Mouse (Mus musculus) hindbrain, embryonic 10.5 days (tissue): ENCODE measurements around the gene Kirrel2. TPM values are rescaled to one million over a fixed set of nuclear protein-coding genes. Genes with fewer than 3 reads are reported as not detected.
A peak's percentile ranks its signal among the peaks of the same experiment; 100 is the strongest.

Experiments used
- DNase-seq: peaks from one replicate; pipeline ENCODE4 v3.0.0-alpha.2; 2017; ENCODE audit warnings: low spot score
- H3K27ac ChIP-seq: fragments of 300-500 bp; sonication (generic); 2 replicates; pipeline ENCODE4 v1.5.1; 2016; ENCODE audit warnings: mild to moderate bottlenecking, moderate library complexity
- H3K27me3 ChIP-seq: fragments of 300-500 bp; sonication (generic); 2 replicates; pipeline ENCODE4 v1.6.1; 2016; ENCODE audit warnings: mild to moderate bottlenecking; ENCODE audit not compliant: poor library complexity, insufficient read depth, severe bottlenecking
- H3K36me3 ChIP-seq: fragments of 300-500 bp; sonication (generic); 2 replicates; pipeline ENCODE4 v1.6.1; 2016; ENCODE audit warnings: mild to moderate bottlenecking, moderate library complexity
- H3K4me1 ChIP-seq: fragments of 300-500 bp; sonication (generic); replicated peaks from 2 replicates; pipeline ENCODE4 v1.6.1; 2016; ENCODE audit warnings: mild to moderate bottlenecking
- H3K4me3 ChIP-seq: fragments of 300-500 bp; sonication (generic); 2 replicates; pipeline ENCODE4 v1.5.1; 2016; ENCODE audit warnings: mild to moderate bottlenecking, moderate library complexity
- H3K9me3 ChIP-seq: fragments of 300-500 bp; sonication (generic); 2 replicates; pipeline ENCODE4 v1.6.1; 2016; ENCODE audit warnings: mild to moderate bottlenecking, moderate library complexity
- WGBS: fragments of 180-500 bp; shearing (Covaris S2); methylation state at CpG from one replicate; pipeline ENCODE4 v1.1.7; 2016; 5-methylcytosine and 5-hydroxymethylcytosine counted together
- polyA plus RNA-seq: library from polyadenylated mRNA; unstranded; fragments of >200 nt; fragmentation: Nextera tagmentation; extraction: Ambion mirVana; gene quantifications from 2 replicates; pipeline ENCODE4 v1.2.1, GENCODE M21; 2016

Kirrel2 gene
- polyA plus RNA-seq, 1 experiment from 2014 or later: 35.0 TPM

DNA sequence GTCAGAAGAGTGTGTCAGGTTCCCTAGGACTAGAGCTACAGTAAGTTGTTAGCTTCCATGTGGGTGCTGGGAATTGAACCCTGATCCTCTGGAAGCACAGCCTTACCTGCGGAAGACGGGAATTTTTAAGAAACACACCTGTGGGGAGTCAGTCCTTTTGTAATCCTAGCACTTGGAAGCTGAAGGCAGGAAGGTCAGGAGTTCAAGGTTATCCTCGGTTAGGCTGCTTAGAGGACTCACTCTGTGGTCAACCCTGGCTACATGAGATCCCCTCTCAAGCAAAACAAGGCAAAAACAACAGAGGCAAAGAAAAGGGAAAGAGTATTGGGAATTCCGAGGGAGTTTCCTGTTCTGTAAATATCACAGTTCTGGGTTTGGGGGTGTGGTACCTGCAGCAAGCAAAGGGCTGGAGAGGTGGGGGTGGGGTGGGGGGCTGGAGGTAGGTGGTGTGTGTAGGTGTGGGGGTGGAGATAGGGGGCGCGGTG lies 7.4 kb upstream of the Kirrel2 start:
- H3K9me3 ChIP-seq: no peaks in the 10 kb centered on the region
- peaks cover 18% of the 10 kb centered on the region for H3K4me1 ChIP-seq
- H3K4me3 ChIP-seq: no peak overlapping the region
- no peak for DNase-seq
- peaks cover 89% of the 10 kb centered on the region for H3K27me3 ChIP-seq
- 13% methylated on average over 6 of the region's 6 CpGs for WGBS
- H3K27ac ChIP-seq: no peak overlapping the region
- no peaks in the 10 kb centered on the region for H3K36me3 ChIP-seq

DNA sequence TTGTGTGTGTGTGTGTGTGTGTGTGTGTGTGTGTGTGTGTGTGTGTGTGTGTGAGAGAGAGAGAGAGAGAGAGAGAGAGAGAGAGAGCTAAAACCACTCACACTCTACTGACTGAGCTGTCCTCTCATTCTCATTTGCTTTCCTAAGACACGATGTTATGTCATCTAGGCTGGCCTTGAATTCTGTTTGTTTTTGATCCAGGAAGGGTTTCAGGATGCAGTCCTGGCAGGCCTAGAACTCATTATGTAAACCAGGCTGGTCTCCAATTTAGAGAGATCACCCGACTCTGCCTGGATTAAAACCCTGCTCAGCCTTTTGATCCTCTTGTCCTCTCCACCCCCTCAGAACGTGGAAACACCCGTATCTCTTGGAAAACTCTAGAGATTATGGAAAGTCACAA lies 6.5 kb upstream of the Kirrel2 start:
- DNase-seq: no peak
- no peaks in the 10 kb centered on the region for H3K9me3 ChIP-seq
- H3K4me1 ChIP-seq: peaks cover 26% of the 10 kb centered on the region
- H3K36me3 ChIP-seq: no peaks in the 10 kb centered on the region
- peaks cover 98% of the 10 kb centered on the region for H3K27me3 ChIP-seq
- H3K4me3 ChIP-seq: no peak overlapping the region
- WGBS: 25% methylated on average over 4 of the region's 4 CpGs
- no peak overlapping the region for H3K27ac ChIP-seq

DNA sequence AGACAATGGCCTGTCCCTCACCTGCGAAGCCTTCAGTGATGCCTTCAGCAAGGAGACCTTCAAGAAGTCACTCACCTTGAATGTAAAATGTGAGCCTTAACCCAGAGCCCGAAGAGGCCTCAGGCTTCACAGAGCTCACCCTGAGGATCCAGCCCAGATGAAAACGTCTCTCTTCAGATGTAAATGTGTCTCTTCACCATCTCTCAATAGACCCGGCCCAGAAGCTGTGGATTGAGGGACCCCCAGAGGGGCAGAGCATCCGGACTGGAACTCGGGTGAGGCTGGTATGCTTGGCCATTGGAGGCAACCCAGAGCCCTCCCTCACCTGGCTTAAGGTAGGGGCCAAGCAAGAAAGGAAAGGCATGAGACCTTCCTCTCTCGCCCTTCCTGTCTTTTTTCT lies 6.1 kb upstream of the Kirrel2 start:
- no peaks in the 10 kb centered on the region for H3K9me3 ChIP-seq
- H3K36me3 ChIP-seq: no peaks in the 10 kb centered on the region
- no peak overlapping the region for H3K27ac ChIP-seq
- H3K4me3 ChIP-seq: no peak overlapping the region
- DNase-seq: no peak
- peaks cover 29% of the 10 kb centered on the region for H3K4me1 ChIP-seq
- H3K27me3 ChIP-seq: peaks cover 100% of the 10 kb centered on the region
- WGBS: 21% methylated on average over 7 of the region's 7 CpGs

DNA sequence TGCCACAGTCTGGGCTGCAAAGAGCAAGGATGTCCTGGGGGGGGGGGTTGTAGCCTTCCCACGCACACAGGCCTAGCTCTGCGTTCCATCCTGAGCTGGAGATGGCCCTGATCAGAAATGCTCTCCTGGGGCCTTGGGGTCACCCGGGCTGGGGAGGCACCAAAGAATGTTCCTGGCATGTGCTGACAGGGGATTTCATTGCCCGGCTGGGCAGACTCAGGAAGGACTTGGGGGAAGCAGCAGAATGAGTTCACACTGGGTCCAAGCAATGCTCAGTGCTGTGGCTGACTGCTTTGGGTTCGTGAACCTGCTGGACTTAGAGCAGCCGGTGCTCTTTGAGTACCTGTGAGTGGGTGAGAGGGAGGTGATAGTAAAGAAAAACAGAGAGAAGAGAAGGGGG lies 2.0 kb upstream of the Kirrel2 start:
- H3K4me3 ChIP-seq: peak overlapping the region; percentile 11; the same call in 1 of the 2 replicates
- H3K9me3 ChIP-seq: no peaks in the 10 kb centered on the region
- H3K36me3 ChIP-seq: no peaks in the 10 kb centered on the region
- peaks cover 100% of the 10 kb centered on the region for H3K27me3 ChIP-seq
- DNase-seq: no peak
- H3K27ac ChIP-seq: 0 out of 2 replicates have a peak overlapping the region, but pooled peaks have one; percentile 47
- H3K4me1 ChIP-seq: peaks cover 38% of the 10 kb centered on the region
- WGBS: 33% methylated on average over 6 of the region's 6 CpGs

DNA sequence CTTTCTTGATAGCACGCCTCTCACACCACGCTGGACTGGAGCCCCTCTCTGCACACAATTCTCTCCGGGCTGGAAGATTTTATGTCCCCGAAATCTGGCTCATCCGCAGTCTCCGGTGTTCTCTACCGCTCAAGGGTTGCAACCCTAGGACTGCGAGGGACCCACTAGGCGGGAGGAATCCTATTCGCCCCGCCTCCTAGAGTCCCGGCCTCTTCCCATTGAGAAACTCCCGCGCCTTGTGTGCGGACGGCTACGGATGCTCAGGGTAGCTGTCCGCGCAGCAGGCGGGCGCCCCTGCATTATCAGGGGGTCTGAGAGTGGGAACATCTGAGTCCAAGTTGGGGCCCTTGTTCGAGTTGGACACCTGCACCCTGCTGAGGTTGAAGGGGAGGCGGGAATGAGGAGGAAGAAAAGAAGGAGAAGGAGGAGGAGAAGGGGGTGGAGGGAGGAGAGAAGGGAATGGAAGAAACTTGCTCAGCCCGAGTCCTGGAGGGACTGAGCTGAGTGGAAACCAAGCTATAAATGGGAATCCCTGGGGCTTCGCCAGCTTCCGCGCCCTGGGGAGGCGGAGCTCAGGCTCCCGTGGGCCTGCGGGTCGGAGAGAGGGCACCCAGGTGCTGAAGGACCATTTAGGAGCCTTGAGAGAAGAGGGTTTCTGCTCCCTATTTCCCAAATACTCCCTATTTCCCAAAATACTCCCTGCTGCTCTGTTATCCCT lies 420 bp downstream of the Kirrel2 start:
- Histone ChIP-seq H3K4me3 (peak overlapping the region; percentile 48), H3K36me3 (no peaks in the 10 kb centered on the region), H3K9me3 (no peaks in the 10 kb centered on the region), H3K4me1 (peaks cover 51% of the 10 kb centered on the region), H3K27ac (peak overlapping the region; percentile 47), H3K27me3 (peaks cover 100% of the 10 kb centered on the region)
- peak; percentile 44 for DNase-seq
- WGBS: under 1% methylated on average over 31 of the region's 31 CpGs

GRCm38 (mm10) chr7:30456487-30456886 lies 1.0 kb downstream of the Kirrel2 start:
- Histone ChIP-seq H3K9me3 (no peaks in the 10 kb centered on the region), H3K4me1 (peaks cover 51% of the 10 kb centered on the region), H3K36me3 (no peaks in the 10 kb centered on the region), H3K27ac (peak overlapping the region; percentile 47), H3K27me3 (peaks cover 100% of the 10 kb centered on the region), H3K4me3 (peak overlapping the region; percentile 48)
- no peak for DNase-seq
- under 1% methylated on average over 9 of the region's 9 CpGs for WGBS

- Histone ChIP-seq H3K27ac (no peak overlapping the region), H3K4me1 (peaks cover 43% of the 10 kb centered on the region), H3K27me3 (peaks cover 91% of the 10 kb centered on the region), H3K9me3 (no peaks in the 10 kb centered on the region), H3K36me3 (no peaks in the 10 kb centered on the region), H3K4me3 (peak overlapping the region; percentile 32)
- DNase-seq: no peak
- WGBS: 7% methylated on average over 6 of the region's 6 CpGs
Observed at GRCm38 (mm10) chr7:30454259-30454658, 3.2 kb downstream of the Kirrel2 start.

DNA sequence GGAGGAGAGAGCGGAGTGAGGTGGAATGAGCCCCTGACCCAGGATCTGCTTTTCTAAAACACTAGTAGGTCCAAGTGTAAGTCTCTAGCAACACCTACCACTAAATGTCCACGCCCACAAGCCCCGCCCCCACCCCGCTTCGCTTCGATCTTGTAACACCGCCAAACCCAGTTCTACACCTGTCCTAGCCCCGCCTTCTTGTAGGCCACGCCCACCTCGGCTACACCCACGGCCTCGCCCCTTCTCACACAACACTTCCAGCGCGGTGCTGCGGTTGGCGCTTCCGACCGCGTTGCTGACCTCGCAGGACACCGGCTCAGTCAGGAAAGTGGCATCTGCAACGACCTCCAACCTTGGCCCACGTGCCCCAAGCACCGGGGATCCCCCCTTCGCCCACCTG lies 3.7 kb downstream of the Kirrel2 start:
- Histone ChIP-seq H3K27me3 (peaks cover 86% of the 10 kb centered on the region), H3K4me3 (peak overlapping the region; percentile 32), H3K4me1 (peaks cover 40% of the 10 kb centered on the region), H3K36me3 (no peaks in the 10 kb centered on the region), H3K9me3 (no peaks in the 10 kb centered on the region), H3K27ac (no peak overlapping the region)
- 2% methylated on average over 25 of the region's 25 CpGs for WGBS
- DNase-seq: no peak

GRCm38 (mm10) chr7:30453327-30453726 lies 4.2 kb downstream of the Kirrel2 start:
- Histone ChIP-seq H3K36me3 (0 out of 2 replicates have a peak, but pooled peaks cover under 1% of the 10 kb centered on the region), H3K27ac (no peak overlapping the region; the same call in 1 of the 2 replicates), H3K4me1 (peaks cover 36% of the 10 kb centered on the region), H3K27me3 (peaks cover 82% of the 10 kb centered on the region), H3K4me3 (peak overlapping the region; percentile 32), H3K9me3 (peaks cover 1% of the 10 kb centered on the region; the same call in 1 of the 2 replicates)
- no peak for DNase-seq
- 14% methylated on average over 25 of the region's 25 CpGs for WGBS

DNA sequence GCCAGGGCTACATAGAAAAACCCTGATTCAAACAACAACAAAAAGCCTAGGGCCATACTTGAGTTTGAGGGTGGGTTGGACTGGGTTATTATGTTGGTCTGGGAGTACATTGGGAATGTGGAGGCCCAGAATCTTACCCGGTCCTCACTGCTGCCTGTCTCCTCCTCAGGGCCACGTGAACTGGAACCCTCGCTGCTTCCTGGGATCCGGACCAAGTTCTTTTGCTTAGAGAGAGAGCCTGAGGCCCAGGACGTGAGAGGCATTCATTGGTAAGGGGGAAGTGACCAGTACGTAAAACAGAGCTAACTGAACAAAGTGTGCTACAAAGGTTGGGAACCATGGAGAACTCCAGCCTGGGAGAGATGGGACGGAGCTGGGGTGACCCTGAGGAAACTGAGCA lies 7.2 kb downstream of the Kirrel2 start:
- Histone ChIP-seq H3K9me3 (peaks cover 21% of the 10 kb centered on the region; the same call in 1 of the 2 replicates), H3K27ac (no peak overlapping the region), H3K4me3 (no peak overlapping the region), H3K27me3 (peaks cover 67% of the 10 kb centered on the region), H3K4me1 (peaks cover 22% of the 10 kb centered on the region), H3K36me3 (0 out of 2 replicates have a peak, but pooled peaks cover 3% of the 10 kb centered on the region)
- DNase-seq: no peak
- 78% methylated on average over 7 of the region's 7 CpGs for WGBS

DNA sequence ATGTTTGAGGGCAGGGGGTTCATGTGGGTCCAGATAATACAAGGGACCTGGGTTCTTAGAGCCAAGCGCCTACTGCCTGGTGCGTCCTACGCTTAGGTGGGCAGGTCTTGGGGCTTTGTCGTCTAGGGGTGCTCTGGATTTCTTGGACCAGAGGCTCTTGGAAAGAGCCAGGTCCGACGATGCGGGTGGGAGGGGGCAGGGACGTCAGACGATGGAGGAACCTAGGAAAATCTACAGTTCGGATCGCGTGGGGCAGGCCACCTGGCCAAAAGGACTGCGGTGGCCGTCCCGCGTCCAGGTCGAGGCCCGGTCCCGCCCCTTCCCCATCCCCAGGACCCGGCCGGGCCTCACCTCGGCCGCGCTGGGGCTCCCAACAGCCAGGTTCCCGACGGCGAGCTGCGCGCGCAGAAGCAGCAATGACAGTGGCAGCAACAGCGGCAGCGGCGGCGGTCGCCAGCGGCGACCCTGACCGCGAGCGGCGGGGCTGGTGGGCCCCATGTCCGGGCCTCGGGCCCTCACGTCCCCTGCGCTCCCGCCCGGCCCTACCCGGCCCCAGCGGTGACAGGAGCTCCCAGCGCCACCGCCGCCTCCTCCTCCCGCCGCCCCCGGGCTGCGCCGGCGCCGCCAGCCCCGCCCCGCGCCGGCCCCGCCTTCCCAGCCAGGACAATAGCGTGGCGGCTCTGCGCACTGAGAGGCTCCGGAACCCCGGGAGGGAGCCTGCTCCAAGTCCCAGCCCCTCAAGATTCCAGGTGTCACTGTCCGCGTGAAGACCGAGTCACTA lies 12.3 kb downstream of the Kirrel2 start, which contains the start of gene Aplp1:
TSS of gene Aplp1 (minus strand) at position 565 of the 781 bp plus-strand sequence.
- Histone ChIP-seq H3K27ac (peak within 1 kb of the TSS; percentile 90), H3K9me3 (peaks cover 21% of the 10 kb centered on the region; the same call in 1 of the 2 replicates), H3K4me3 (peak within 1 kb of the TSS; percentile 79), H3K27me3 (peaks cover 66% of the 10 kb centered on the region), H3K36me3 (peaks cover 32% of the 10 kb centered on the region), H3K4me1 (peaks cover 31% of the 10 kb centered on the region)
- under 1% methylated on average over 65 of the region's 72 CpGs for WGBS
- DNase-seq: peak; percentile 79

GRCm38 (mm10) chr7:30444154-30444970 lies 13.1 kb downstream of the Kirrel2 start:
- peaks cover 39% of the 10 kb centered on the region for H3K36me3 ChIP-seq
- WGBS: under 1% methylated on average over 38 of the region's 38 CpGs

More at GRCm38 (mm10) chr7:30444154-30444970, 13.1 kb downstream of the Kirrel2 start:
- peak; percentile 80 for DNase-seq
- H3K4me1 ChIP-seq: peaks cover 31% of the 10 kb centered on the region
- peak overlapping the region; percentile 90 for H3K27ac ChIP-seq
- H3K4me3 ChIP-seq: peak overlapping the region; percentile 79
- peaks cover 73% of the 10 kb centered on the region for H3K27me3 ChIP-seq
- H3K9me3 ChIP-seq: peaks cover 21% of the 10 kb centered on the region; the same call in 1 of the 2 replicates
